Mouse (Mus musculus): ENCODE measurements around the gene Dlgap4.

Gene Dlgap4

GRCm38 (mm10) chr2:156811556-156811955 lies 198.1 kb downstream of the Dlgap4 start:
- no peak for DNase-seq

All from lung, adult 18-20 months (tissue).